Mouse (Mus musculus): ENCODE measurements around the gene Mageb18. TPM values are rescaled to one million over a fixed set of nuclear protein-coding genes. Genes with fewer than 3 reads are reported as not detected.
"Not testable (repeated sequence)": the region's sequence is repeated elsewhere in the genome, so short reads cannot be mapped to it uniquely, and the experiment has no call there.

The Mageb18 gene
- polyA plus RNA-seq (2014; fragmentation: Nextera tagmentation; extraction: Ambion mirVana) = not detected in 2 replicates

DNA sequence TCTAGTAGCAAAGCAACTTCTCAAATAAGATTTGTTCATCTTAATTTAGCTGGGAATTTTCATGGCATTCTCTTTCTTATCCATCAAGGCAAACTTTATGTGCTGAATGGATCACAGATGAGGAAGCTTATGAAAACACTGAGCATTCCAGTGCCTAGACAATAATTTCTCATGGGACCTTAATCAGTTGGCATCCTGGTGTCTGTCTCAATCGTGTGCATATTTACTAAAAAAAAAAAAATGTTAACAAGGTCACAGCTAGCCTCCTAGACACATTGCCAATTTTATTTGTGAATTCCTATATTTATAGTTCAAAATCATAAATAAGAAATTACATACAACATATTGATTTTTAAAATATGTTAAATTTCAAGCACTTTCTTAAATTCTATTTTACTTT lies at the start of gene Mageb18:
Gene Mageb18, minus strand, starts transcription at position 101 of the 400 bp plus-strand sequence.
- Histone ChIP-seq H3K36me3 (ENCODE audit: control insufficient read depth, insufficient read depth, low read length) (no peaks in the 10 kb centered on the region), H3K4me3 (ENCODE audit: low read depth, low read length) (no peak within 1 kb of the TSS), H3K4me1 (ENCODE audit: control insufficient read depth, insufficient read depth, low read length) (no peaks in the 10 kb centered on the region), H3K4me2 (ENCODE audit: low read depth) (no peak within 1 kb of the TSS), H3K27ac (ENCODE audit: low read depth, low read length) (no peak within 1 kb of the TSS), H3K9ac (ENCODE audit: low read length) (no peak within 1 kb of the TSS), H3K9me3 (ENCODE audit: control insufficient read depth, low read length) (no peaks in the 10 kb centered on the region), H3K27me3 (ENCODE audit: control insufficient read depth, insufficient read depth, low read length) (no peaks in the 10 kb centered on the region)
- 81% methylated on average over 1 of the region's 1 CpGs for WGBS
- no peak for ATAC-seq (ENCODE audit: insufficient read depth, low FRiP score, low TSS enrichment)
- DNase-seq (ENCODE audit: low spot score) = no peak

DNA sequence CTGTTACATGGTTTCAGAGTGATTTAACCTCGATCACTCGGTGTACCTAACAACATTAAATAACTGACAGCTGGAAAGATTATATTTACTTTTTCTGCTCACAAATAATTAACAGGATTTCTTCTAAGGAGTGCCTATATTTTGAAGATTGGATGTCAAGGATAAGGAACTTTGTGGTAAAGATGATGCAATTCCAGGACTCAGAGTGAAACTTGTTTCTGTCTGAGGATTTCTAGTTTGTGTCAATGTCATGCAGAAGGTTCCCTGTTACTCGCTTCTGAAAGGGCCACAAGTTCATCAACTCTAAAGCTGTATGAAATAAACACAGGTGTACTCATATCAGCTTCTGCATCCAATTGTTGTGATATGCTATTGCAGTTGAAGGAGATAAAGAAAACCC lies 13.4 kb upstream of the Mageb18 start:
- H3K9ac ChIP-seq (ENCODE audit: low read length) = no peak overlapping the region

DNA sequence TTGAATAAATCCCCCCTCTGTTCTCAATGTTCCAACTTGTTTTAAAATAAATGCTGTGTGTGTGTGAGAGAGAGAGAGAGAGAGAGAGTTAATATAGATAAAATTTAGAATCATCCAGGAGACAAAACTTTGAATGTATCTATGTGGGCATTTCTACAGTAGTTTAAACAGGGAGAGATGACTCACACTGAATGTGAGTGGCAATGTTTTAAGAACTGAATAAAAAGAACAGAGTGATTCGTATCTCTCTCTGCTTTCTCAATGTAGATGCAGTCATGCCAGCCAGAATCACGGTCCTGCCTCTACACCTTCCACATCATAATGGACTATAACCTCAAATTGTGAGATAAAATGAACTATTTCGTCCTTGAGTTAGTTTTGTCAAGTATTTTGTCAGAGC lies 11.1 kb upstream of the Mageb18 start:
- Histone ChIP-seq H3K9me3 (ENCODE audit: control insufficient read depth, low read length) (no peaks in the 10 kb centered on the region), H3K4me3 (ENCODE audit: low read depth, low read length) (no peak overlapping the region), H3K4me2 (ENCODE audit: low read depth) (no peak overlapping the region), H3K36me3 (ENCODE audit: control insufficient read depth, insufficient read depth, low read length) (no peaks in the 10 kb centered on the region), H3K4me1 (ENCODE audit: control insufficient read depth, insufficient read depth, low read length) (no peaks in the 10 kb centered on the region), H3K27me3 (ENCODE audit: control insufficient read depth, insufficient read depth, low read length) (no peaks in the 10 kb centered on the region), H3K27ac (ENCODE audit: low read depth, low read length) (no peak overlapping the region), H3K9ac (ENCODE audit: low read length) (no peak overlapping the region)
- ATAC-seq (ENCODE audit: insufficient read depth, low FRiP score, low TSS enrichment) (no peak), DNase-seq (ENCODE audit: low spot score) (no peak)
- 79% methylated on average over 3 of the region's 3 CpGs for WGBS

More for the DNA sequence above, 13.4 kb upstream of the Mageb18 start:
- no peaks in the 10 kb centered on the region for H3K27me3 ChIP-seq (ENCODE audit: control insufficient read depth, insufficient read depth, low read length)
- no peak for DNase-seq (ENCODE audit: low spot score)
- H3K4me2 ChIP-seq (ENCODE audit: low read depth) = no peak overlapping the region
- H3K4me1 ChIP-seq (ENCODE audit: control insufficient read depth, insufficient read depth, low read length) = no peaks in the 10 kb centered on the region
- ATAC-seq (ENCODE audit: insufficient read depth, low FRiP score, low TSS enrichment) = no peak
- no peaks in the 10 kb centered on the region for H3K9me3 ChIP-seq (ENCODE audit: control insufficient read depth, low read length)
- no peak overlapping the region for H3K27ac ChIP-seq (ENCODE audit: low read depth, low read length)
- 94% methylated on average over 3 of the region's 3 CpGs for WGBS
- H3K36me3 ChIP-seq (ENCODE audit: control insufficient read depth, insufficient read depth, low read length) = no peaks in the 10 kb centered on the region
- no peak overlapping the region for H3K4me3 ChIP-seq (ENCODE audit: low read depth, low read length)

DNA sequence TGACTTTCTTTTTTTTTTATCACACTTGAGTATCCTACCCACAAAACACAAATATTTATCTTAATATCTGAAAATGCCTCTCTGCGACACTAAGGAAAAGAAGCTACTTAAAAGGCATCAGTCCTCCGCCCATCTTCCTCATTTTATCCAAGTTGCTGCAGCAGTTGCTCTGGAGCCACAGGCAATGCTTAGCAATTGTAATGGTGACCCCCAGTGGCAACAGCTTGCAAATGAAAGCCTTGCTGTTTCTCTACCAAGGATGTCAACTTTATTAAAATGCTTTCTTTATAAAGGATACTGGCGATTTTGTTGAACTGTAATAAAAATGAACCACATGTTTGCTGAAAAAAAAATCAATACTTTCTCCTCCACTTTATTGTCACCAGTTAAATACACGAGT lies 2.0 kb downstream of the Mageb18 start:
- Histone ChIP-seq H3K4me1 (ENCODE audit: control insufficient read depth, insufficient read depth, low read length) (no peaks in the 10 kb centered on the region), H3K27me3 (ENCODE audit: control insufficient read depth, insufficient read depth, low read length) (no peaks in the 10 kb centered on the region), H3K4me2 (ENCODE audit: low read depth) (no peak overlapping the region), H3K36me3 (ENCODE audit: control insufficient read depth, insufficient read depth, low read length) (no peaks in the 10 kb centered on the region), H3K4me3 (ENCODE audit: low read depth, low read length) (no peak overlapping the region), H3K9me3 (ENCODE audit: control insufficient read depth, low read length) (no peaks in the 10 kb centered on the region), H3K9ac (ENCODE audit: low read length) (no peak overlapping the region), H3K27ac (ENCODE audit: low read depth, low read length) (no peak overlapping the region)
- peak; percentile 34 for DNase-seq (ENCODE audit: low spot score)
- WGBS = 42% methylated on average over 4 of the region's 4 CpGs
- ATAC-seq (ENCODE audit: insufficient read depth, low FRiP score, low TSS enrichment) = no peak

DNA sequence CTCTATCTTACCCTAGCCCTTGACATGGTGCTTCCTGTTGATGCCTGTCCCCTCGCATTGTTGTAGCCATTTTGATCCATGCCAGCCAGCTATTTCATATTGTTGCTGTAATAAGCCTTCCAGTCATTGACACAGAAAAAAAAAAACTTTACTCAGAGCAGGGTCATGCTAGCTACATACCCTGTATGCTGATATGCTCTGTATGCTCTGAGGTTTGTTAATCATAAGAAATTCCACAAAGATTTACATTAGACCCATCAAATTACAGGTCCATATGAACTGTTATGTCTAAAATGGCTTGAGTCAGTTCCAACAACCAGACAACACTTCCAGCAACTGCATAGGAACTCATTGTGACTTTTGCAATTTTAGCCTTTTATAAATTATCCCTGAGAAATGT lies 71.5 kb downstream of the Mageb18 start:
- Histone ChIP-seq H3K27me3 (ENCODE audit: control insufficient read depth, insufficient read depth, low read length) (no peaks in the 10 kb centered on the region), H3K36me3 (ENCODE audit: control insufficient read depth, insufficient read depth, low read length) (no peaks in the 10 kb centered on the region), H3K9me3 (ENCODE audit: control insufficient read depth, low read length) (no peaks in the 10 kb centered on the region), H3K4me2 (ENCODE audit: low read depth) (no peak overlapping the region), H3K4me3 (ENCODE audit: low read depth, low read length) (no peak overlapping the region), H3K27ac (ENCODE audit: low read depth, low read length) (no peak overlapping the region), H3K4me1 (ENCODE audit: control insufficient read depth, insufficient read depth, low read length) (no peaks in the 10 kb centered on the region), H3K9ac (ENCODE audit: low read length) (no peak overlapping the region)
- 71% methylated on average over 1 of the region's 1 CpGs for WGBS
- ATAC-seq (ENCODE audit: insufficient read depth, low FRiP score, low TSS enrichment) = no peak
- no peak for DNase-seq (ENCODE audit: low spot score)

DNA sequence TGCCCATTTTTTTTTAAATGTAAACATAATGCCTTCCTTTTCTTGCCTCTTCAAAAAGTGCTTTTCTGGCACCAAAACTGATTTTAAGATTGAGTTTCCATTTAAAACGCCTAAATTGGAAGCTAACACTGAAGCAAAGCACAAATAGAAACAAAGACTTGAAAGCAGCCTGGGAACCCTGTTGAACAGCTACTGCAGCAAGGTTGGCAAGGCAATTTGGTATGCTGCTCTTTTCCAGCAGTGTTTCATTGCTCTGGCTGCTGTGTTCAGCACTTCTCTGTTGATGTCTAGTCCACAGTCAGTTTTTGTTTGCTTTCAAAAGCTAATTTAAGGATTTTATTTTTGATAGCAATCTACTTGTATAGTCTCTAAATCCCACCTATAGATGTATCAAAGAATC lies 101.1 kb downstream of the Mageb18 start:
- Histone ChIP-seq H3K9ac (ENCODE audit: low read length) (no peak overlapping the region), H3K36me3 (ENCODE audit: control insufficient read depth, insufficient read depth, low read length) (no peaks in the 10 kb centered on the region), H3K4me1 (ENCODE audit: control insufficient read depth, insufficient read depth, low read length) (no peaks in the 10 kb centered on the region), H3K27me3 (ENCODE audit: control insufficient read depth, insufficient read depth, low read length) (no peaks in the 10 kb centered on the region), H3K4me2 (ENCODE audit: low read depth) (no peak overlapping the region), H3K4me3 (ENCODE audit: low read depth, low read length) (no peak overlapping the region), H3K9me3 (ENCODE audit: control insufficient read depth, low read length) (no peaks in the 10 kb centered on the region), H3K27ac (ENCODE audit: low read depth, low read length) (no peak overlapping the region)
- DNase-seq (ENCODE audit: low spot score) (no peak), ATAC-seq (ENCODE audit: insufficient read depth, low FRiP score, low TSS enrichment) (no peak)
- WGBS = 57% methylated on average over 1 of the region's 1 CpGs

DNA sequence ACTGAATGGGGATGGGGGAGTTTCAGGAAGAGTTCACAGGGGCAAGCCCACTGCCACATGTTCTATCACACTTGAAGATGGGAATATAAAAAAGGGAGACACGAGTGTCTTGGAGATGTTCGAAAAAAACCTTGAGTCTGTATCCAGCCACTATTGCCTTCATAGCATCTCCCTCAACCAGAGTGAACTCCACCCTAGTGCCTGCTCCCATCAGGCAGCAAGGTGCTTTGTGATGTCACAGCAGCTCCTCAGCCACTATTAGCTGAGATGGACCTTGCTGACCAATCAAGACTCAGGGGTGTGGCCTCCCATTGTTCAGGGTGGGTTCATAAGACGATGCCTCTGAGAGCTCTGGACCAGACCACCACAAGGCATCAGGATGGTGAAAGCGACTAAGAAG lies 109.7 kb downstream of the Mageb18 start, which contains the start of gene Gm5941:
Gene Gm5941, plus strand, starts transcription at position 301 of the 400 bp plus-strand sequence.
- ATAC-seq (ENCODE audit: insufficient read depth, low FRiP score, low TSS enrichment); H3K27me3 ChIP-seq (ENCODE audit: control insufficient read depth, insufficient read depth, low read length); H3K4me1 ChIP-seq (ENCODE audit: control insufficient read depth, insufficient read depth, low read length); DNase-seq (ENCODE audit: low spot score); H3K4me3 ChIP-seq (ENCODE audit: low read depth, low read length); H3K4me2 ChIP-seq (ENCODE audit: low read depth); H3K9ac ChIP-seq (ENCODE audit: low read length); H3K9me3 ChIP-seq (ENCODE audit: control insufficient read depth, low read length); H3K27ac ChIP-seq (ENCODE audit: low read depth, low read length); H3K36me3 ChIP-seq (ENCODE audit: control insufficient read depth, insufficient read depth, low read length): not testable (repeated sequence)
- 91% methylated on average over 4 of the region's 4 CpGs for WGBS

DNA sequence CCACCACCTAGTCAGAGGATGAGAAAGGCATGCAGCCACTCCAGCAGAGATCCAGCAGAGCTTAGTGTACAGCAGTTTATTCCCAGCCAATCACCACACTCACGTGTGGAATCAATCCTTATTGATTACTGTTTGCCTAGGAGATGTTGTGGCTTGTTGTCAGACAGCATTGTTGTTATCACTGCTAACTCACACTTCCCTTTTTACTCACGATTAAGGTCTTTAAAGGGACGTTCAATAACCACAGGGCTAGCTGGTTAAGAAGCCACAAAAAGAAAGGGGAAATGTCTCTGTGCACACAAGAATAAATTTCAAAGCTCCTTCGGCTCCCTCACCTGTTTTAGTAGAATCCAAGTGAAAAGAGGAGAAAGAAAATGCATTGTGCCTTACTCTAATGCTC lies 134.6 kb downstream of the Mageb18 start:
- WGBS = 64% methylated on average over 4 of the region's 4 CpGs
- H3K27me3 ChIP-seq (ENCODE audit: control insufficient read depth, insufficient read depth, low read length) = no peaks in the 10 kb centered on the region
- no peaks in the 10 kb centered on the region for H3K36me3 ChIP-seq (ENCODE audit: control insufficient read depth, insufficient read depth, low read length)
- no peak overlapping the region for H3K9ac ChIP-seq (ENCODE audit: low read length)
- H3K4me2 ChIP-seq (ENCODE audit: low read depth) = no peak overlapping the region
- no peaks in the 10 kb centered on the region for H3K4me1 ChIP-seq (ENCODE audit: control insufficient read depth, insufficient read depth, low read length)
- no peak for DNase-seq (ENCODE audit: low spot score)
- ATAC-seq (ENCODE audit: insufficient read depth, low FRiP score, low TSS enrichment) = no peak
- no peak overlapping the region for H3K27ac ChIP-seq (ENCODE audit: low read depth, low read length)
- no peaks in the 10 kb centered on the region for H3K9me3 ChIP-seq (ENCODE audit: control insufficient read depth, low read length)
- no peak overlapping the region for H3K4me3 ChIP-seq (ENCODE audit: low read depth, low read length)

DNA sequence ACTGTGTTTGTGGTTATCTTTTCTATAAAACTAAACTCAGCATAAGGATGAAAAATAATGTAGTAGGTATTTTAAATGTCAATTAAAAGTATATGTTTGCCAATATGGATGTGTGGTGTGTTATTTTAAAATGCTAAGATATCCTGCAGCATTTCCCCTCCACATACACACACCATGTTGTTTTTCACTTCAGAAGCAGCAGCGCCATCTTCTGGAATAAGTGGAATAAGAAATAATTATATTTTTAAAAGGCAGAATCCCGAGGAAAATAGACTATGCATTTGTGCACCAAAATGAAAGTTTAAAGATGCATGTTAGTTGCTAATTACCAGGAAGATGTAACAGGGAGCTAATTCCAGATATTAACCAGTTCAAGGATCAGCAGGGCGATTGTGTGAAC lies 138.9 kb downstream of the Mageb18 start:
- 43% methylated on average over 3 of the region's 3 CpGs for WGBS
- DNase-seq (ENCODE audit: low spot score) (no peak), ATAC-seq (ENCODE audit: insufficient read depth, low FRiP score, low TSS enrichment) (no peak)
- H3K27ac ChIP-seq (ENCODE audit: low read depth, low read length) = no peak overlapping the region
- H3K4me2 ChIP-seq (ENCODE audit: low read depth) = no peak overlapping the region
- H3K4me1 ChIP-seq (ENCODE audit: control insufficient read depth, insufficient read depth, low read length) = no peaks in the 10 kb centered on the region
- no peaks in the 10 kb centered on the region for H3K9me3 ChIP-seq (ENCODE audit: control insufficient read depth, low read length)
- H3K27me3 ChIP-seq (ENCODE audit: control insufficient read depth, insufficient read depth, low read length) = no peaks in the 10 kb centered on the region
- no peak overlapping the region for H3K4me3 ChIP-seq (ENCODE audit: low read depth, low read length)
- H3K9ac ChIP-seq (ENCODE audit: low read length) = no peak overlapping the region
- H3K36me3 ChIP-seq (ENCODE audit: control insufficient read depth, insufficient read depth, low read length) = no peaks in the 10 kb centered on the region

All from neural tube, embryonic 11.5 days (tissue).